Mouse (Mus musculus) heart, embryonic 14.5 days (tissue): ENCODE data around the gene Pigf. TPM values are rescaled to one million over a fixed set of nuclear protein-coding genes. Genes with fewer than 3 reads are reported as not detected.
"Not testable (repeated sequence)": the region's sequence is repeated elsewhere in the genome, so short reads cannot be mapped to it uniquely, and the experiment has no call there.

Source experiments
- ATAC-seq: fragments of 200-750 bp; cut with Nextera tagmentation; 2 replicates; pipeline ENCODE4 v1.8.0; 2017; ENCODE audit warnings: low read depth, moderate TSS enrichment; ENCODE audit not compliant: insufficient number of reproducible peaks, insufficient read depth, low FRiP score
- H3K27ac ChIP-seq, 2 experiments: fragments of 200-500 bp in 1 of 2; fragments of 300-500 bp in 1 of 2; sonication (generic) in 1 of 2; replicated peaks in 1 of 2; 2 replicates each; pipeline ENCODE4 v1.5.1; 2012 to 2014; ENCODE audit warnings: low read depth in 2 of 2, low read length in 2 of 2, control low read depth in 1 of 2, mild to moderate bottlenecking in 1 of 2, mixed read lengths in 1 of 2; ENCODE audit not compliant: control insufficient read depth in 1 of 2, insufficient read depth in 1 of 2
- H3K27me3 ChIP-seq: fragments of 300-500 bp; sonication (generic); 2 replicates; pipeline ENCODE4 v1.6.1; 2014; ENCODE audit warnings: mild to moderate bottlenecking, low read length, control low read depth; ENCODE audit not compliant: control insufficient read depth, insufficient read depth
- H3K36me3 ChIP-seq: fragments of 300-500 bp; sonication (generic); 2 replicates; pipeline ENCODE4 v1.6.1; 2014; ENCODE audit warnings: mild to moderate bottlenecking, control low read depth, low read length, mixed read lengths; ENCODE audit not compliant: control insufficient read depth, insufficient read depth
- H3K4me1 ChIP-seq, 2 experiments: fragments of 200-500 bp in 1 of 2; fragments of 300-500 bp in 1 of 2; sonication (generic) in 1 of 2; 2 replicates each; pipeline ENCODE4 v1.6.1; 2012 to 2014; ENCODE audit warnings: low read length in 2 of 2, control low read depth in 1 of 2, mixed read lengths in 1 of 2; ENCODE audit not compliant: control insufficient read depth in 2 of 2, insufficient read depth in 2 of 2
- H3K4me2 ChIP-seq: fragments of 300-500 bp; sonication (generic); 2 replicates; pipeline ENCODE4 v1.6.1; 2014; ENCODE audit warnings: mild to moderate bottlenecking, low read length
- H3K4me3 ChIP-seq, 2 experiments: fragments of 200-500 bp in 1 of 2; fragments of 300-500 bp in 1 of 2; sonication (generic) in 1 of 2; 2 replicates each; pipeline ENCODE4 v1.5.1; 2012 to 2014; ENCODE audit warnings: low read length in 2 of 2, mild to moderate bottlenecking in 2 of 2, control low read depth in 1 of 2, low read depth in 1 of 2, moderate library complexity in 1 of 2; ENCODE audit not compliant: control insufficient read depth in 1 of 2, insufficient read depth in 1 of 2
- H3K9ac ChIP-seq: fragments of 300-500 bp; sonication (generic); 2 replicates; pipeline ENCODE4 v1.6.1; 2014; ENCODE audit warnings: mild to moderate bottlenecking, low read length
- H3K9me3 ChIP-seq: fragments of 300-500 bp; sonication (generic); 2 replicates; pipeline ENCODE4 v1.6.1; 2016; ENCODE audit warnings: low read length, control low read depth; ENCODE audit not compliant: control insufficient read depth
- WGBS: fragments of 180-500 bp; shearing (Covaris S2); extraction: QIAGEN DNeasy Blood & Tissue Kit; methylation state at CpG from one replicate; pipeline ENCODE4 v1.1.7; 2014; 5-methylcytosine and 5-hydroxymethylcytosine counted together
- polyA plus RNA-seq: library from polyadenylated mRNA; unstranded; fragments of >200 nt; fragmentation: Nextera tagmentation; extraction: Ambion mirVana; gene quantifications from 2 replicates; pipeline ENCODE4 v1.2.1, GENCODE M21; 2014

Pigf gene
- 12.5 and 16.4 TPM in 2 replicates for polyA plus RNA-seq

DNA sequence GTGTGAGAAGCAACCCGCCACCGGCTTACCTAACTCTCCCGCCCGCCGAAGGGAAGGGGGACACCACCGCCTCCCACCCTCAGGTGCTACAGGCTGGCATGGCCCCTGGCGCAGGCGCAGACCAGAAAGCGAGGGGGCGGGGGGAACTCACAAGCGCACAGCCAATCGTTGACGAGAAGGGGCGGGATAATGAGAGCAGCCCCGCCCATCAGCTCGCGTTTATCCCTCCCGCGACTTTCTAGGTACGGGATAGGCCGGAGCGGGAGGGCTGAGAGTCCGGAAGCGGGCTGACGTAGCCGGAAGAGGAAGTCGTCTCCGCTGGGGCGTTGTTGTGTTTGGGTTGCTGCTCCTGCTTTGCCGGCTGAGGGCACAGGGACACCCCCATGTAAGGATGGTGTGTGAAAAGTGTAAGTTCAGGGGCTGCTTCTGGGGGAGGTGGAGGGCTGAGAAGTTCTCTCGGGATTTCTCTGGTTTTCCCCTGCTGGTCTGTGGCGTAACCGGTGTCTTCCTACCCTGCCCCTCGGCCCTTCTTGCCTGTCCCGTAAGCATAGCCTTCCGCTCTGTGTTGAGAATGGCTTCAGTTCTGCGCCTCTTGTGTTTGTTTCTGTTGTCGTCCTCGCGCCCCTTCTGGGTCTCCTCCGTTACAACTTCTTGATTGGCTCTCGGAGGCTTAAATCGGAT is at the start of gene Pigf, which contains the start of gene Cript:
Gene Pigf, minus strand, starts transcription at position 138 of the 681 bp plus-strand sequence.
Gene Cript, plus strand, starts transcription at position 282 of the 681 bp plus-strand sequence.
- Histone ChIP-seq H3K27me3 (no peaks in the 10 kb centered on the region), H3K9ac (peak within 1 kb of the TSS; percentile 76), H3K9me3 (0 out of 2 replicates have a peak, but pooled peaks cover 2% of the 10 kb centered on the region), H3K4me2 (peak within 1 kb of the TSS; percentile 95), H3K4me1 (peaks cover 0 to 12% of the 10 kb centered on the region in 2 experiments; a peak in 2 of 4 replicates), H3K27ac (peak within 1 kb of the TSS; percentile 3 to 57; a peak in 1 of 4 replicates), H3K4me3 (peak within 1 kb of the TSS; percentile 81 to 94), H3K36me3 (peaks cover 15% of the 10 kb centered on the region)
- WGBS = 1% methylated on average over 36 of the region's 43 CpGs
- ATAC-seq = peak; percentile 100

DNA sequence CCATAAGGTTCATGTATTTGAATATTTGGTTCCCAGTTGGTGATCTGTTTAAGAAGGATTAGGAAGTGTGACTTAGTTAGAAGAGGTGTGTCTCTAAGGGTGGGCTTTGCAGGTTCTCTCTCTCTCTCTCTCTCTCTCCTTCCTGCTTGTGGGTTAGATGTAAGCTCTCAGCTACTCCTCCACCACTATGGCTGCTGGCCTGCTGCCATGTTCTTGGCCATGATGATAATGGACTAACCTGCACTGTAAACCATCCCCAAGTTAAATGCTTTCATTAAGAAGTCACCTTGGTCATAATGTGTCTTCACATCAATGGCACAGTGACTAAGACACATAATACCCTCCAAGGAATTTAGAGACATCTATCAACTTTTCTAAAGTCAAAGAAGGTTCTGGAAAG is 48.3 kb upstream of the Pigf start:
- no peaks in the 10 kb centered on the region for H3K36me3 ChIP-seq
- no peak overlapping the region for H3K4me3 ChIP-seq
- no peak overlapping the region for H3K27ac ChIP-seq
- H3K27me3 ChIP-seq = no peaks in the 10 kb centered on the region
- no peak overlapping the region for H3K9ac ChIP-seq
- H3K4me1 ChIP-seq = no peaks in the 10 kb centered on the region
- H3K9me3 ChIP-seq = 0 out of 2 replicates have a peak, but pooled peaks cover 3% of the 10 kb centered on the region
- no peak overlapping the region for H3K4me2 ChIP-seq
- ATAC-seq = no peak

DNA sequence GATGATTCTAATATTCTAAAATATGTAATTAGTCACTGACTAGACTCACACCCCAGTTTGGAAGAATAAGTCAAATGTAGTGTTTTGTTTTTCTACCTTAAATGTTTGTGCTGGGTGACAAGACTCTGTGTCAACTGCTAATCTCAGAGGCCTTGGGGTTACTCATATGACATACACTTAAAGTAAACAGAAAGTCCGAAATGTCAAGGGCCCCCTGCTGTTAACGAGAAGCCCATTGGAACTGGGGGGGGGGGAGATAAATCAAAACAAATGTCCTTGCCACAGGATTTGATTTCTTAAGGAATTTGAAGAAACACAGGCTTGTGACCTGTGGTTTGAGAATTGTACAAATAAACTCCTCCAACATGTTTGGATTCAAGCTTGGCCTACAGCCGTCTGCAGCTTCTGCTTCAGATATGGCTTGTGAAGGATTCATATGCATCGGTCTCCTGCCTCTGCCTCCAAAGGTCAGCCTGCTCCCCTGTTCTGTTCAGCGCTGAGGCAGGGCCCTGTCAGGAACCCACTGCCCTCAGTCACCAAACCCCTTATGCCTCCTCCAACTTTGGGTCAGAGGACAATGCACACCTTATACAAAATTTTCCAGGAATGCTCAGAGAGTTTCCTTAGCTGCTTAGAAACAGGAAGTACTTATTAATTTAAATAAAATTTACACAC is 47.7 kb upstream of the Pigf start:
- no peak overlapping the region for H3K4me3 ChIP-seq
- no peaks in the 10 kb centered on the region for H3K36me3 ChIP-seq
- WGBS = 66% methylated on average over 5 of the region's 5 CpGs
- no peaks in the 10 kb centered on the region for H3K4me1 ChIP-seq
- ATAC-seq = no peak
- H3K27me3 ChIP-seq = no peaks in the 10 kb centered on the region
- H3K27ac ChIP-seq = no peak overlapping the region
- no peak overlapping the region for H3K4me2 ChIP-seq
- no peak overlapping the region for H3K9ac ChIP-seq
- 0 out of 2 replicates have a peak, but pooled peaks cover 3% of the 10 kb centered on the region for H3K9me3 ChIP-seq

DNA sequence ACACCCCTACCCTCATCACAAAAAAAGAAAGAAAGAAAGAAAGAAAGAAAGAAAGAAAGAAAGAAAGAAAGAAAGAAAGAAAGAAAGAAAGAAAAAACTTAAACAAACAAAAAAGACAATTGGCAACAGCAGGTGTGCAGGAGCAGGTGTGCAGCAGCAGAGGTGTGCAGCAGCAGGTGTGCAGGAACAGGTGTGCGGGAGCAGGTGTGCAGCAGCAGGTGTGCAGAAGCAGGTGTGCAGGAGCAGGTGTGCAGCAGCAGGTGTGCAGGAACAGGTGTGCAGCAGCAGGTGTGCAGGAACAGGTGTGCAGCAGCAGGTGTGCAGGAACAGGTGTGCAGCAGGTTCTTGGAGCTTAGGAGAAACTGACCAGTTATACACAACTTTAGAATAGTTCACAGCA is 47.0 kb upstream of the Pigf start:
- not testable (repeated sequence) for H3K4me3 ChIP-seq, H3K9ac ChIP-seq, H3K9me3 ChIP-seq, H3K4me2 ChIP-seq, H3K36me3 ChIP-seq, H3K4me1 ChIP-seq, H3K27me3 ChIP-seq, ATAC-seq, H3K27ac ChIP-seq
- 76% methylated on average over 1 of the region's 1 CpGs for WGBS

- Histone ChIP-seq H3K4me1 (no peaks in the 10 kb centered on the region), H3K27ac (no peak overlapping the region), H3K9me3 (no peaks in the 10 kb centered on the region), H3K36me3 (no peaks in the 10 kb centered on the region), H3K4me3 (no peak overlapping the region), H3K9ac (no peak overlapping the region), H3K27me3 (no peaks in the 10 kb centered on the region), H3K4me2 (no peak overlapping the region)
- no peak for ATAC-seq
- 77% methylated on average over 4 of the region's 4 CpGs for WGBS
These were observed 43.8 kb upstream of the Pigf start for GRCm38 (mm10) chr17:87068997-87069396.

DNA sequence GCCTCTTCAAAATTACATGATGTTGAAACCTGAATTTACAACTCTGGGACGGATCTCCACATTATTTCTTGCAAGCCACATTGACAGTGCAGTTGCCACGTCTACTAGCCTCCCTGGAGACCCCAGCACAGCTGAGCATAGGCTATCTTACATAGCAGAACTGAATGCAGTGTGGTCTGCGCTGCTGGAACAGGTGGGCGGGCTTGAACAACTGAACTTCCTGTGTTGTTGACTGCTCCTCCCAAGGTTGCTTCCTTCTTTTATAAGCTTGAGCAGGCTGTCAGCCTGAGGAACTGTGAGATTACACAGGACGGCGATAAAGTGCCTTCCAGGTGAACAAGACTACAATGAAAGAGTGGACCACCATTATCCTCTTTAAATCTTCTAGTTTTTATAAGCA is 38.8 kb upstream of the Pigf start:
- no peak overlapping the region for H3K27ac ChIP-seq
- 67% methylated on average over 6 of the region's 6 CpGs for WGBS
- H3K4me2 ChIP-seq = no peak overlapping the region
- no peaks in the 10 kb centered on the region for H3K27me3 ChIP-seq
- H3K9me3 ChIP-seq = no peaks in the 10 kb centered on the region
- ATAC-seq = no peak
- no peaks in the 10 kb centered on the region for H3K36me3 ChIP-seq
- H3K9ac ChIP-seq = no peak overlapping the region
- H3K4me1 ChIP-seq = peaks cover 0 to 2% of the 10 kb centered on the region in 2 experiments; a peak in 1 of 4 replicates
- no peak overlapping the region for H3K4me3 ChIP-seq

DNA sequence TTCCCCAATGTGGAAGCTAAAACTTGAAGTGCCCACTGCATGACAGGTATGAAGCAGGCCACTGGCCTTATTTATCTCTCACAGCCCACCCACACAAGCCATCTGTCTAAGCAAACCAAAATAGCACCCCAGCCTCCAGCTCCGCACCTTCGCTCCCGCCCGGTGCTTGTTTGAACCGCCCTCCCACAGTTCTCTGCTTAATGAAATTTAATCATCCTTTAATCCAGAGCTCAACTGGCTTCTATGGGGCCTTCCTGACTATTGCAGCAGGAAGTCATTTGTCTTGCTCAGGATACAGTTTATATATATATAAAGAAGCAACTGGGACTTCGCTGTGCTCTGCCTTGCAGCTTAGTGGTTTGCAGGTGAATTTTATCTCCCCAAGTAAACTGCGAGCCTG is 38.3 kb upstream of the Pigf start:
- no peak overlapping the region for H3K27ac ChIP-seq
- no peaks in the 10 kb centered on the region for H3K36me3 ChIP-seq
- no peak overlapping the region for H3K4me3 ChIP-seq
- H3K9ac ChIP-seq = no peak overlapping the region
- WGBS = 78% methylated on average over 7 of the region's 7 CpGs
- H3K4me1 ChIP-seq = peaks cover 0 to 2% of the 10 kb centered on the region in 2 experiments; a peak in 1 of 4 replicates
- H3K27me3 ChIP-seq = no peaks in the 10 kb centered on the region
- no peak for ATAC-seq
- no peaks in the 10 kb centered on the region for H3K9me3 ChIP-seq
- no peak overlapping the region for H3K4me2 ChIP-seq
